Comparison of ENCODE assay signal across 8 mouse cellular contexts in genomic region chr2:167278751-167279526, GRCm38 (mm10). TPM values are rescaled to one million over a fixed set of nuclear protein-coding genes. Genes with fewer than 3 reads are reported as not detected.
DNase-seq lines count a peak whose midpoint lies in the region; ATAC-seq lines count a peak whose summit lies in the region.

No protein-coding gene starts in this region.

- WGBS in kidney, embryonic 15.5 days, result 60% methylated on average over 17 of the region's 17 CpGs
- WGBS in liver, embryonic 12.5 days (ENCODE audit: insufficient replicate concordance), result 48% methylated on average over 17 of the region's 17 CpGs

- H3K27ac ChIP-seq in kidney, embryonic 15.5 days, result no peak overlapping the region
- H3K27ac ChIP-seq in liver, embryonic 12.5 days, result no peak overlapping the region

- no peak overlapping the region for H3K4me3 ChIP-seq in kidney, embryonic 15.5 days (replicated peaks)
- H3K4me3 ChIP-seq in liver, embryonic 12.5 days, result no peak overlapping the region

- peak; percentile 18; the same call in 1 of the 2 replicates for ATAC-seq in kidney, embryonic 15.5 days (replicated peaks; ENCODE audit: low FRiP score)
- 0 out of 2 replicates have a peak, but pooled peaks have one; percentile 33 for ATAC-seq in liver, embryonic 12.5 days
- peak; percentile 73 for ATAC-seq in neutrophil, adult 5-6 weeks (ENCODE audit: extremely low read depth, insufficient number of reproducible peaks, low FRiP score, poor library complexity, severe bottlenecking)

- peak; percentile 36 to 60 for DNase-seq in CD8-positive naive resting alpha-beta T cell, adult 2 months (ENCODE audit: low read depth in 2 of 2, low spot score in 2 of 2)
- peak; percentile 72 for DNase-seq in adipocyte (ENCODE audit: low spot score)
- peak; percentile 75 for DNase-seq in embryo, embryonic 10 days (ENCODE audit: low spot score)
- peak; percentile 39 for DNase-seq in gastrocnemius, postnatal 25 days
- DNase-seq in thymus, postnatal 25 days, result peak; percentile 56

- H3K9ac ChIP-seq in kidney, embryonic 15.5 days, result no peak overlapping the region
- H3K9ac ChIP-seq in liver, embryonic 12.5 days, result no peak overlapping the region

- H3K27me3 ChIP-seq in kidney, embryonic 15.5 days, result peaks cover 5% of the 10 kb centered on the region
- peaks cover 8% of the 10 kb centered on the region for H3K27me3 ChIP-seq in liver, embryonic 12.5 days (replicated peaks)

- H3K9me3 ChIP-seq in kidney, embryonic 15.5 days (replicated peaks), result no peaks in the 10 kb centered on the region
- no peaks in the 10 kb centered on the region for H3K9me3 ChIP-seq in liver, embryonic 12.5 days (replicated peaks)

- no peaks in the 10 kb centered on the region for H3K36me3 ChIP-seq in kidney, embryonic 15.5 days
- no peaks in the 10 kb centered on the region for H3K36me3 ChIP-seq in liver, embryonic 12.5 days

- no peak overlapping the region for H3K4me2 ChIP-seq in kidney, embryonic 15.5 days
- H3K4me2 ChIP-seq in liver, embryonic 12.5 days, result no peak overlapping the region

- H3K4me1 ChIP-seq in kidney, embryonic 15.5 days, result peaks cover 3% of the 10 kb centered on the region; the same call in 1 of the 2 replicates
- H3K4me1 ChIP-seq in liver, embryonic 12.5 days, result peaks cover 9% of the 10 kb centered on the region

RNA-seq across cellular contexts. Expression of gene Ptgis, which starts 38.5 kb away (rescaled TPM):
- 1 to 10 TPM; 4.2 to 5.5 TPM for total RNA-seq in gastrocnemius, postnatal 25 days (2021)
- 18.7 and 21.1 TPM in 2 replicates for polyA plus RNA-seq in kidney, embryonic 15.5 days (2015; fragmentation: Nextera tagmentation; extraction: Ambion mirVana)
- polyA plus RNA-seq in liver, embryonic 12.5 days (2016; fragmentation: Nextera tagmentation; extraction: Ambion mirVana), result 2.4 and 2.9 TPM in 2 replicates
- not detected in 2 replicates for total RNA-seq in neutrophil, adult 5-6 weeks (2017)

Comparison
In these comparisons a context has a peak if more than half of its experiments do, and no peak if none do; other contexts are left out.
1. ATAC-seq: peak in every context shown above with its lines; median percentile 73 in neutrophil, adult 5-6 weeks; 33 in liver, embryonic 12.5 days; 18 in kidney, embryonic 15.5 days.